Mouse (Mus musculus) retina, adult 2 months (tissue): ENCODE results near the gene Dnajb11.

Source experiments
- DNase-seq: peaks from one replicate; pipeline ENCODE4 v3.0.0-alpha.2; 2012; ENCODE audit warnings: low read depth, low spot score

Gene Dnajb11

GRCm38 (mm10) chr16:22922433-22922832 lies 64.8 kb downstream of the Dnajb11 start:
- DNase-seq = no peak
